Mouse (Mus musculus) ovary, adult 18-20 months (tissue): ENCODE results near the gene Agmo.

Source experiments
- DNase-seq: peaks from one replicate; pipeline ENCODE4 v3.0.0; 2022; ENCODE audit warnings: low spot score, mixed read lengths

Agmo gene

DNA sequence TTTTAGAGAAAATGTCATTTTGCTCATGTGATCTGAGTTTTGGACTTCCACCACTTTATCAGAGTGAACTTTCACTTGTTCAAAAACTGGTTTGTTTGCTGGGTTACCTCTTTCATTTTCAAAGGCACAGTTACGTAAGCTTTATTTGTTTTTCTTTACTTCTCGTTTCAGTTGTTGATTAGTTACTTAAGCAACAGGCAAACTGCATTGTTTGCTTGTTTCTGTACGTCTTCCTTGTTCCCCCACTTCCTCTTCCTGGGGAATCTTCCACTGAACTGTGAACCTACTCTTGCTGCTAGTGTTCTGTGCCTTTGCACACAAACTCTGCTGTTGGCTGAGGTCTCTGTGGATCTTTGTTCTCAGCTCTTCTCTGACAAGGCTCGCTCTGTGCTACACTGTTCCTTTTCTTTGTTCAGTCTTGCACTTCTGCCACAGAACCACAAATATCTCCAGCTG, at the start of gene Agmo:
Agmo (plus strand) TSS at position 76 of the 456 bp plus-strand sequence.
- no peak for DNase-seq

DNA sequence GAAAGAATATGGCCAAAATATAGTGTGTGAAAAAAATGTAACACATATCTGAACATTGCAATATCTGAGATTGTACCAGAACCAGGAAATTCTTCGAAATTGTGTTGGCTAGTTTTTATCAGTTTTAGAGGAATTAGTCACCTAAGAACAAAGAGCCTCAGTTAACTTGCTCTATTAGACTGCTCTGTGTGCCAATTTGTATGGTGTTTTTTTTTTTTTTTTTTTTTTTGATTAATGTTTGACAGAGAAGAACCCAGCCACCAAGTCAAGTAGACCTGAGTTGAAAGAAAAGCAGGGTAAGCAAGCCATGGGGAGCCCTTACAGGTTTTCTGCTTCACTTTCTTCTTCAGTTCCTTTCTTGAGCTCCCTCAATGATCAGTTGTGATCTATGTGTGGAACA, 10.3 kb upstream of the Agmo start:
- no peak for DNase-seq

DNA sequence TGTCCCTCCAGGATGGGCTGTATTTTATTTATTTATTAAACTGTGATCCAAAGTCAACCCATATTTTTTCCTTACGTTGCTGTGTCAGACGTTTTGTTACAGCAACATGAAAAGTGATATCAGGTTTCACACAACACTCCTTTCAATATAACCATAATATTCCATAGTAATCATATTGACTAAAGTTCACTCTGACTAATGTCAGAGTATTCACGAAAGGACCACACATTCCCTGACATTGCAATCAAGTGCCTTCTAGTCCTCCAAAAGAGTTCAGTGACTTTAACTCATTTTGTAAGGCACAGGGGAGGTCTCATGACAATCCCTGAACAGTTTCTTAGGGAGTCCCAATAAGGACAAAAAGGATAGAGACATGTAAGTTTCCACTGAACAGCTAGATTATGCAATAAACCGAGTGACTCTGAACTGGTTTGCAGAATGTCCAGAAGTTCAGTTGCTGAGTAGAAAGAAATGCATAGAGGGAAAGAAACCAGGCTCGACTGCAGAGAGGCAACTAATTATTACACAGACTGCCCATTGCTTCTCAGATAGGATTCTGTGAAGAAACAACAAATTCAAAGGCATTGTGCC, 371 bp upstream of the Agmo start:
- DNase-seq: no peak

DNA sequence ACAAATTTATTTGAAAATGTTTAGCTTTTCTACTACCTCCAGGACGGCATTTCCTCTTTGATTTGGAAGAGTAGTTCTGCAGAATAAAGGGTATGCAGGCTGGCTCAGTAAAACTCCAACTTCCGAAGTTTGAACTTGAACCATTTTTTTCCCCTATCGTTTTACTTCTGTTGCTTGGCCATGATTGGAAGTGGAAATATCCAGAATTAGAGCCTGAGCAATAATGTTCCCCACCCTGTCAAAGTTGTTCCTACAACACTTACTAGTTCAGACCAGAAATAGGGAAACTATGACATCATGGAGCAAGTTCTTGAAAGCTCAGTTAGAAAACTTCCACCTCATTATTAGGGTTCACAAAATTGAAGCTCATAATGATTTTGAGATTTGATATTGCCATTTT, 1.0 kb downstream of the Agmo start:
- DNase-seq: no peak

DNA sequence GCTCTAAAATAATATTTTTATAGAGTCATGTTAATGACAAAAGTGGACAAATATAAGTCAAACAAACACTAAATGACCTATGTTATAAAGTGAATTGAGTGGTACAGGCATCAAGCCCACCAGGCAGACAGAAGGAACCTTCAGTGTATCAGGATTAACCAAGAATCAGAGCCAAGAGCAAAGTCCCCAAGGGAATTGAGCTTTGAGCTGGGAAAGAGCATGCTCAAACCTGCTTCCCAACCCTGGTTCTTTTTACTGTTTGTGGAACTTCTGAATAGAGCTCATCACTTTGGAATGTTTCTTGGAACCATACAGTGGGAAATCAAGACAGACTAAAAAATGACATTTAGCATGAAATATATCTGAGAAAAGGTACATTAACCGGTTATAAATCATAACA, 3.4 kb downstream of the Agmo start:
- no peak for DNase-seq

DNA sequence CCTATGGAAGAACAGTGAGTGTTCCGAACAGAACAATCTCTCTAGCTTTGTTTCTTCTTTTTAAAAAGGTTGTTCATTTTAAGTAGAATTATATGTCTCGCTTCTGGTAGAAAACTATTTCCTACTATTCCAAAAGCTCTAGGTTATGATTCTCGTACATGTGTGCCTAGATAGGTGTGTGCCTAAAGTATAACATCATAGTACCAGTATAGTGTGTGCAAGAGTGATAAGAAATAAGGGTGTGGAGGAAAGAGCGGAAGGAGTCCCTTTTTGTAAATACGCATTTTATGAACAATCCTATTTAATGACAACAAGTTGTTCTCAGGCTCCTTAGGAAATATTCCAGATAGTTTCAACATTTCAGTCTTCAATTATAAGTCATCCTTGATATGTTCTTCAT, 10.2 kb downstream of the Agmo start:
- no peak for DNase-seq

DNA sequence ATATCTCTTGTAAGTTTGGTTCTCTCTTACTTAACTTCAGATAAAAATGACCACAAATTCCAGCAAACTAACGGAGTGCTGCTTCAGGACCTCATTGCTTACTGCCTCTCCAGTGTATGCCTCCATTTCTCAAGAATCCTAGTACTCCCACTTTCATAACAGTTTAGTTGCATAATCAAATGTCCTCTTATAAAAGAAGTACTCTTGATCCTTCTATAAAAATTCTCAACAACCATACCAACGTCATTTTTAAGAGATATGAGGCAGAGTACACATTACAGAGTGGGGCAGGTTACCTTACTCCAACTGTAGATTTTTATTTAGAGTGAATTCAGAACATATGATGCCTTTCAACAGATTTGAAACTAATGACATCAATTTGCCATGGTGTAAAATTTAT, 15.7 kb downstream of the Agmo start:
- no peak for DNase-seq

DNA sequence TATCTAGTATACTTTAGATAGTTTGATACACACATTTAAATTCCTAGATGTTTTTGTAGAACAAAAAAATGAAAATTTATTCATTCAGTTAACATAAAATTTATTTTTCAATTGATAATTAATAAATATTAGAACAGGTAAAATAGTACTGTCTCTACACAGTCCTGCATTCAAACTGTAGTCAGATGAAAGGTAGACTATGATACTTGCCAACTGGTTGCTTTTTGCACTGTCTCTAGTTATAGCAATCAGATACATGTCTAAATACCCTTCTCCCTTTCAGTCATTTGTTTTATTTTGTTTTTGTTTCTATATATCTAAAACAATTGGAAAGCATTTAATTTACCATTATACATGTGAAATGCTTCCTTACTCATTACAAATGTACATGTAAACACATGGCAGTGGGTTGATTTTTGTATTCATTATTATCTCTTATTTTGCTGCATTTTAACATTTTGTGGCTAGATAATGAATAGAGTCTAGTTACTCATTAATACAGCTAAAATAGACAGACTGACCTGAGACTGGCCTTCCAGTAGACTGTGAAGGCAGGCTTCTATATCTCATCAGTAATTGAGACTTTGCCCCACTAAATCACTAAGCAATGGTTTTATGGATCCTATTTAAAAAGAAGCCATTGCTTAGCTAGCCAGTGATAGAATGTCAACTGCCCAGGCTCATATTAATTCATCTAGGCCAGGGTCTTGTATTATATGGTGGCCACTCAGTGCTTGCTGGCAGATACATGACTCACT, 18.5 kb downstream of the Agmo start:
- DNase-seq: no peak

DNA sequence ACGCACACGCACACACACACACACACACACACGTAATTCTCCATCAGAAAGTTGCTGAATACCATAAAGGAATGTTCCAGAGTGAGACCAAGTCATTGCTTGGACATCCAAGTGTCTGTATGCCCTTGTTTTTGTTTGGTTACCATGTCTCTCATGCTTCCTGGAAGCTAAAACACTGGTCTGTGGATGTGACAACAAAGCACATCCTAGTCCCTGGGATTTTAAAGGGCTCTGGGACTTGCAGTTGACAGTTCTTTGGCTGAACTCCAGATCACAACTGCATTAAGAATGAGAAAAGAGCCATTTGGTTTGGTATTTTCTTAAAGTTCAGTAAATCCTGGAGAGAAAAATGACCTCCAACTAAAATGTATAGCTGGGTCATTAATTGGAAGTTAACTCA, 22.2 kb downstream of the Agmo start:
- DNase-seq: no peak

DNA sequence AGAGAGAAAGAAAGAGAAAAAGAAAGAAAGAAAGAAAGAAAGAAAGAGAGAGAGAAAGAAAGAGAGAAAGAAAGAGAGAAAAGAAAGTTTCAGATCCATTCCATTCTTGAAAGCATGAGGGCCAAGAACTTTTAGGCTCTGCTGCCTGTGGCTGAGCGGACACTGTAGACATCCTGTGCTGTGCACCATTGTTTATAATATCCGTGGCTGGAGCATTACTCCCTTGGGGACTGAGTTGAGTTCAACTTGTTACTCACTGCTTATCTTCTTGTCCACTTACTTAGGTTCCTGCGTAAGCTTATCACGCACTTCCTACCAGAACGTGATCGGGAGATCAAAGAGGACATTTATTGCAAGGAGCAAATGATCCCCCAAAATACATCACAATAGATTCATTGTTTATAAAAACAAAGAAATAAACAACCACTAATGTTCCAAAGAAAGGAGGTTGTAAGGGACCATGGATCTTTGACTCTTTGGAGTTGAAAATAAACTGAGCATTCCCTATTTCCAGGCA, 27.3 kb downstream of the Agmo start:
- DNase-seq: no peak

DNA sequence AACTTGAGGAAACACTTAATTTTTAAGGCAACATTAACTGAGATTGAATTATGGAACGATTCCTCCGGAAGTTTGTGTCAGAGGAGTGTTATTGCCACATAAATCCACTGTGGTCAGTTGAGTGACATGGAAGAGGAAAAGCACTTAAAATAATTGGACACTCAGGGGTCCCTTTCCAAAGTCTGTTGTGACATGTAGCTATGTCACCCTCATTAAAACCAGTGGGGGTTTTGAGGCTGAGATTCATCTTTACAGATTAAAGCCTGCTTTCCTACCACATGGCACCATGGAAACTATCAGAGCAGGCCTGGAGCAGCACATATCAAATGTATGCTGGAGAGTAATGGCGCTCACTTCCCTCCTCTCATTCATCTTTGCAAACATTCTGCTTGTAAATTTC, 31.2 kb downstream of the Agmo start:
- no peak for DNase-seq

DNA sequence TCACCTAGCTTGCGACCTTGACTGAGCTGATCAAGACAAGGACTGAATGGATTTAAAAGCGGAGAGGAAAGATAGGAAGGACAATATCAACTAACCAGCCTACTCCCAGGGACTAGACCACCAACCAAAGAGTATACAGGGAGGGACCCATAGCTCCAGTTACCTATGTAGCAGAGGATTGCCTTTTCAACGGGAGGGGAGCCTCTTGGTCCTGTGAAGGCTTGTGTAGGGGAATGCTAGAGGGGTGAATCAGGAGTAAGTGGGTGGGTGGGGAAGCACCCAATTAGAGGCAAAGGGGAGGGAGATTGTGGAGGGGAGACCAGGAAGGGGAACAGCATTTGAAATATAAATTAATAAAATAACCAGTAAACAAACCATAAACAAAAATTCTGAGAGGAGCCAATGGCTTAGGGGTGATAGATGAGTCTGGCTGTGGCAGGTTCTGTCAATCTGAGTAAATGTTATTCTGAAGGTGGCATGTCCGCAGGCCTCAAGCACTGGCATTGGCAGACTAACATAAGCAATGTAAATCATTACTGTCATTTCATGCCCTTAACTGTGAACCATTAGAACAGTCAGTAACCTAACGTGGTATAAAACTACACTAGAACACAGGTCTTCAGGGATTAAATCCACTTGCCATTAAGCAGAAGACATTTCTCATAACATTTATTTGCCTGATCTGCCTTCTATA, 32.7 kb downstream of the Agmo start:
- no peak for DNase-seq

DNA sequence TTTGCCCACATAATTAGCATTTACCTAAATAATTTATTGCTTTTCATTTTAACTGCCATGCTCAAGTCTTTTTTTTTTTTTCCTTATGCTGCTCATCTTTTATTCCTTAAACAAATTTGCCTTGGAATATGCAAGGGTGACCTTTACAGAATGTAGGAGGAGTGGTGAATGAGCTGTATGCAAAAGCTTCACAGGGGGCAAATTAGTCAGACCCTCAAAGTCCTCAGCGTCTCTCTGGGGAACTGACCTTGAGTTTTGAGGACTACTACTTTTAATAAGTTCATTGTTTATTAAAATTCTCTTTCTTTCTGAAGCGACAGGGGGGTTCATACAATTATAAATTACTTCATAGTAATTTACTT, 33.2 kb downstream of the Agmo start:
- DNase-seq: no peak

DNA sequence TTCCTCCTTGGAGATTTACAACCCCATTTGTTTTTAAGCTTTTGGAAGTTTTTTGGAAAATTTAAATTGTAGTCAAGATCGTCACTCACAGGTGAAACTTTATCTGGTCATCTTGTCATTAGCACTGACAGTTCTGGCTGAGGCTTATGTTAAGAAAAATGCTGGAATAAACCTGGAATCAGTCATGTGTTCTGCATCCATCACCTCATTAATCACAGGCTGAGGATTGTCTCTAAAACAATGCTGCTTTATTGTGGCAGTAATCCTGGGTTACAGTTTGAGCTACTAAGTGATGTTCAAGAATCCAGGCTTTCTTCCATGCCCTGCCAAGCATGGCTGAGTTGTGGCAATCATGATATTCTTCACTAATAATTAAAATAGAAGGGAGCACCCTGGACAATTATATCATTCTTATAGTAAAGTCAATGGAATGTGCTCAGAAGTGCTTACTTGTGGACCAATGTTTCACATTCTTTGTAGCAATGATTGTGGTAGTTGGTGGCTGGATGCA, 65.6 kb downstream of the Agmo start:
- no peak for DNase-seq

DNA sequence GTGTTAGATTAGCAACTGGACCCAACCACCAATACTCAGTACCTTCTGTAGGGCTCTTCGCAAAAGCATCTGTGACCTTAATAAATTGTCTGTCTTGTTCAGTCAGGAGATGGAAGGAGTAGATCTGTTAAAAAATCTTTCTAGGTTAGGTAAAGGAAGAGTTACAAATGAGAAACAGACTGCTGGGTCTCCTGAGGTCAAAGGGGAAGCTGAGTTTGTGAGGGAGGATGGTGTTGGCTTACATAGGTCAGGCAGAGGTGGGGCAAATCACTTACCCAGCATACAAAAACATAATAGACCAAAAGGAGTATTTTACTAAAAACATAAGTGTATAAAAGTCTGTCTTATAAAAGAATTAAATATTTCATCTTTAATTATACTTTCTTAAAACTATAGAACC, 69.3 kb downstream of the Agmo start:
- no peak for DNase-seq

DNA sequence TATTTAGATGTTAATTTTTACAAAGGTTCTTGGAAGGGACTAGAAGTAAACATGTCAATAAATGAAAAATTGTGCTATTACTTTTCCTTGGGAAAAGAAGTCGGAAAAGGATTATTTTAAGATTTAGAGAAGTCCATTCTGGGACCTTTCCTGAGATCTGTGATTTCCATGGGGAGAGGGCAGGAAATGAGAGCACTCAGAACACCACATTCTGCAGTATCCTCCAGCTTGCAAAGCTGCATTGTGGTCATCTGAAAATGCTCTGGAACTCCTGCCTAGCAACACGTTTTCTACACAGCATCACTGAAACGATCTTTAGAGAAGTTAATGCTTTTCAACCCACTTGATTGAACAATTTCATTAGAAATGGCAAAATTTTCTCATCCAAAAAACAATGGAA, 81.4 kb downstream of the Agmo start:
- DNase-seq: no peak

DNA sequence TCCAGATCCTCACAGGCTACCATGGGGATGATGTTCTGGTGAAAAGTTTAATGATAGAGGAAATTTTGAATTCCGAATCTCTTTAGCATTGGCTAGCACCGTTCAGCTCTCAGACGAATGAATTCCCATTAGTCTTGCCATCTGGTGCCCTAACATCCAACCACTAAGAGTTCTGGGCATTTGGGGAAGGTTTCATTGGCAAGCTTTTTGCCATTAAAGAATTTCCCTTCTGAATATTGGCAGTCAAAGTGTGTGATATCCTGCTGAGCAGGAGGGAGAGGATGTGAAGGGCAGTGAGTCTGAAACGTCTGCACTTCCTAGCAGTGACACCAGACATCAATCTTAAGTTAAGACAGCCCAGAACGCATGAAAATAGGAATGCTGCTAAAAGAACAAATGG, 93.5 kb downstream of the Agmo start:
- no peak for DNase-seq

DNA sequence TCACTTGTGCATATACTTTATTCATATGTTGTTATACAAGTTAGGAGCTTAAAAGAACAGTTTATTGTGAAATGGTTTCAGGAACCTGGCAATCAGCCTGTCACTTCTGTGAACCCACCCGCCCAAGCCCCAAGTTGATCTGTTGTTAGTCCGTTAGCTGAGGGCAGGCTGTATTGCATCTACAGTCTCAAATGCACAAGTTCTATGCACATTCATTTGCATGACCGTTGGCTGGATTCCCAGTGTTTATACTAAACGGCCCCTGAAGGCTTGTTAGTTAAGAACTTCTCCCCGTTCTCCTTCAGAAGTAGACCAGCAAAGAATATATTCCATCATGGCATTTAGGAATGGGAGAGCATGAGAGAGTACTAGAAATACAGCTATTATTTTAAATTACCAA, 102.8 kb downstream of the Agmo start:
- no peak for DNase-seq

DNA sequence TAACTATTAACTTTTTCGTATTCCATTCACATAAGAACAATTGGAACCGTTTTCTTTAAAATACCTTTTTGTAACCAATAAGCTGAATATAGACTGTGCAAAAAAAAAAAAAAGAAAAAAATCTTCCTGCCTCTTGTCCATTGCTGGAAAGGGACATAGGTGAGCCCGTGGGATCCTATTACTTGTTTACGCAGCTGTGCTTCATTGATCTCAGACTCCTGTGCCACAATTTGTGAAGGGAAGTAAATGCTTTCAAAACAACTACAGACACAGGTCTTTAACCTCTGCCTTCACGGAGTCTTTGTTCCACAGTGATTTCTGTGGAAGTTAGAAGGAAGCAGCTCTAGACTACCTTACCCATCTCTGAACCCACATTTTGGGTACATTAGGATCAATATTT, 104.3 kb downstream of the Agmo start:
- no peak for DNase-seq

DNA sequence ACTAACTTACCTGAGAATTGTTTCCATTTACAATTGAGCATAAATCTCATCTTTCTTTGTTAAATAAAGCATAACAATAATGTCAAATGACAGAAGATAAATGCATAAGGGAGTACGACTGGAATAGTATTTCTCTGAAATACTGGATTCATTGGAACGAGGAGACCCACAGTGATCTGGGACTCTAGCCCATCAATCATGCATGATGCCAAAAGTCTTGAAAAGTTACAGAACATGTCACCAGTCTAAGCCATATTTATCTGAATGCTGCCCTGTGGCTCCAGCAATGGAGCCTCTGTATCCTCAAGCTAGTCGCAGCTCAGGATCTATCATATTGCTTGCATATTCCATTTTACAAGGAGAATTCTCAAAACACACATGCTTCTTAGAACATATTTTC, 150.9 kb downstream of the Agmo start:
- no peak for DNase-seq

DNA sequence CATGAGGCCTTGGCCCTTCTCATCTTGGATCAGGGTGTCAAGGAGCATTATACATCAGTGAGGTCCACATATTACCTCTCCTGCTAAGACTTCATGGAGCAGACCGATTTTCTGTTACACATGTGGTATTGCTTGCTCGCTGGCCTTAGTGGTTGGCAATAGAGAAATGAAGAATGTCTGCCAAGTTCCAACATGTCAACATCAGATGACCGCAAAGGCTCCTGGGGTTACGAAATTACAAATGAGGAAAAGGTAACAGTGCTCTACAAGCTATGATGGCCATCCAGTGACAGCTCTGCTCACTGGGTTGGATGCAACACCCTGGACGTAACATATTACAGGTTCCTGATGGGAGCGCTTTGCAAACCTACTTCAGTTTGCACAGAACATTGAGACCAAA, 161.1 kb downstream of the Agmo start:
- DNase-seq: no peak

DNA sequence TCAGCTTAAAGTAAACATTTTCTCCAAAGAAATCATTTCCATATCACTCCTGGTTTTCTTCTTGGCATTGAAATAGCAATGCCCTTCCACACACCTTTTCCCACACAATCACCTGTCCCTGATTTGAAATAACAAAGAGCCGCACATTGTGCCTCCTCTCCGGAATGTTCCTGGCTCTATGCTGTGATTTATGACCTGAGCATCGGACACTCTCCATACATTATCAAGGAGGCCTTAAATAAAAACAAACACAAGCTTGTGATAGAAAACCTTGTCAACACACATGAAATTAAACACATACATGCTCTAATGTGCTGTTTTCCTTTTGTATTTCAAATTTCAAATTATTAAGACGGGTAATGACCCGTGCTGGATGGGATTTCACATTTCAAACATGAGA, 184.9 kb downstream of the Agmo start:
- no peak for DNase-seq

DNA sequence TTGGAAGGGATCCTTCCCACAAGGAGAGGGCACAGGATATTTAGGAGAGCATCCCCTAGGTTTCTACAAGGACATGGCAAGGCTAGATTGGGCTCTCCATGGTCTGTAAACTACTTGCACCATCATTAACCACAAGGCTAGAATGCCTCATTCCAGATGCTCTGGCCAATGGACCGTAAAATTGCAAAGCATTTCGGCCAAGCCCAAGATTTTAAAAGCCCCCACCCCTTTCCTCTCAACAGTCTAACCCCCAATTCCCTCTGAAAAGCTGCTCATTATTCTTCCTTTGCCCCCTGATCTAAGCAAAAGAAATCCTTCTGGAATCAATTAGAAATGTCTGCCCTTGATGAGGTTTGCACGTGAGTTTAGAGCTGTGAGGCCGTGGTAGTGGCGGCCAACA, 185.3 kb downstream of the Agmo start:
- DNase-seq: no peak
